Mouse (Mus musculus): ENCODE data around the gene Auh.

DNA sequence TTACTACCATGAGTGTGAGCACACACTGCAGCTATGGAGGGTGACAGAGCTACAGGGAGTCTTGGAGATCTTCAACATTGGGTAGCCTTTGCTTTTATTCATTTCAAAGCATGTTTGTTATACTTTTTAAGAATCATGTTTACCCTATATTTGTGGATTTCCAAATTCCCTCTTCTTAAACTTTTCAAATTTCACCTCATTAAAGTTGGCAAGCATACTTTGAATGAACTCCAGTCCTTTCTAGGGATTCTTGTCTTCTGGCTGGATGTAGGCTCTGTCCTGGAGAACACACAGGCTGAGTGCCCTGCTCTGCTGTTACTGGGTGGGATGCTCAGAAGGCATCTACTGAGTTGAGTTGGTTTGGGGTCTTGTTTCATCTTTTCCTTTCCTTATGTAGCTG is 102.8 kb downstream of the Auh start:
- TF ChIP-seq CTCF (conservative IDR thresholded peaks at IDR 0.05; ENCODE audit: insufficient read depth, insufficient read length, low read depth, low read length) (no peak), POLR2A (IDR thresholded peaks at IDR 0.05; ENCODE audit: low read depth, low read length) (no peak)
